Mouse (Mus musculus) cerebellum, postnatal 36 days (tissue): ENCODE data around the gene Il18rap.
"Not testable (repeated sequence)": the region's sequence is repeated elsewhere in the genome, so short reads cannot be mapped to it uniquely, and the experiment has no call there.

Experiments
- DNase-seq, 2 experiments: peaks; one replicate each; pipeline ENCODE4 v3.0.0; 2021 to 2022; ENCODE audit warnings: mixed read lengths in 2 of 2

Il18rap gene

DNA sequence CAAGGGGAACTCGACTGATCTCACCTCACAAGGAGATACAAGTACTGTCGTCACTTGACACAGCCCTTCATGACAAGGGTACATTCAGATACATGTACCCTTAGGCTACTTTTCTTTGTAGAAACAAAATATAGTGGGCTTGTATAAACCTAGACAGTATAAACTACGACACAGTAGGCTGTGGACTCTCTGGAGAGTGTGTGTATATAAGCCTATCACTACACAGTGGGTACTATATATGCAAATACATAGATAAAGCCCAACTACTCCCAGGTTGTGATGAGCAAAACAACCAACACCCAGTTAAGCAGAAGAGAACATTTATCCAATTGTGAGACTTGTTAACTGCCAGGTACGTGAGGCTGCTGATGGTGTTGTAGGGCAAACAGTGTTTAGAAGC is 31.5 kb downstream of the Il18rap start:
- no peak for DNase-seq

DNA sequence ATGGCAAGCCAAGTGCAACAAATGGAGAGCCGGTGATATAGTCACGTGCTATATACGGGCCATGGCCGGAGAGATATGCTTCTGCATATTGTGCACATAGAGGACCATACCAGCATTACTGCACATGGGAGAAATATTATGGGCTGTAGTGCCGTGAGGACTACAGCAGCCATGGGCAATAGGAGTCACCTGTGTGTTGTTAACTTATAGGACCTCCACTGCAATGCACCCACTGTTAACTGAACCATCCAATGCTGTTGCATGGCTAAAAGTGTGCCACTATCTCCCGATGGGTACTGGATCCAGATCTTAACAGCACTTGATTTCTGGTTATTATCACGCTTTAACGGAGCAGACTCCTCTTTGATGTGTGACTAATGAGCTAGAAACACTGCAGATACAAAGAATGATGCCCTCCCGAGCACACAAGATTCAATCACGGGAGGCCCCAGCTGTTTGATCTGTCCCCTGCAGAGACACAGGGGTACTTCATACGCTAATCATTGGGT is 32.0 kb downstream of the Il18rap start:
- DNase-seq, result no peak

DNA sequence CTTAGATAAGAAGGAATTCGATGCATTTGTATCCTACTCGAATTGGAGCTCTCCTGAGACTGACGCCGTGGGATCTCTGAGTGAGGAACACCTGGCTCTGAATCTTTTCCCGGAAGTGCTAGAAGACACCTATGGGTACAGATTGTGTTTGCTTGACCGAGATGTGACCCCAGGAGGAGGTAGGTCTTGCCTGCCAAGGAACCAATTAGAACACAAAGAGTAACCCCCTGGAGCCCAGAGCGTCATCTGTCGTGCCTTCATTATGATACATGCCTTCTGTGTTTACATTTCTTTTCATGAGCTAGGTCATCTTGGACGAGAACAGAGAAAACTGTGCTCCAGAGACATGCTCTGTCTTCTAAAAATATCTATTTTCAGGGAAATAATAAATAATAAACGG is 32.6 kb downstream of the Il18rap start:
- no peak for DNase-seq

GRCm38 (mm10) chr1:40569374-40569773 is 54.2 kb downstream of the Il18rap start:
- no peak for DNase-seq

- peak; percentile 9 to 30 for DNase-seq
Observed at GRCm38 (mm10) chr1:40579784-40580183, 64.6 kb downstream of the Il18rap start, which contains the start of gene Slc9a4. Slc9a4 (plus strand) TSS chr1:40580081.

- no peak for DNase-seq
Observed at GRCm38 (mm10) chr1:40580269-40580668, 65.1 kb downstream of the Il18rap start.

DNA sequence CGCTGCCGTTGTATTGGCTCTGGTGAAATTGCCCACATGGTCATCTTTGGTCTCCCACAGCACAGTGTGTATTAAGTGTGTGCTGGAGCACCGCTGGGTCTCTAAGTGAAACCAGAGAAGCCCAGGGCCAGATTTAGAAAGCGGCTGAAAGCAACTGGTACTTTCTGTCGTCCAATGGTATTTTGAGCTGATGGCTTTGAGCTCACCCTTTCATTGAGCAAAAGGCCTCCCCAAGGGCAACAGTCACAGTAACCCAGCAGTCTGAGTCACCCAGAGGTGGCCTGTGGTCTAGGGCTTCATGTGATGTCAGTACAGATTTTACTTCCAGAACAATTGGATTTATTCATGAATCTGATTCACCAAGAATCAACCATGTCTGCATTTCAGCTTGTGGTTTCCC is 71.6 kb downstream of the Il18rap start:
- no peak for DNase-seq

- no peak for DNase-seq
Observed at GRCm38 (mm10) chr1:40590931-40591330, 75.8 kb downstream of the Il18rap start.

- no peak for DNase-seq
Observed at GRCm38 (mm10) chr1:40597822-40598221, 82.7 kb downstream of the Il18rap start.

DNA sequence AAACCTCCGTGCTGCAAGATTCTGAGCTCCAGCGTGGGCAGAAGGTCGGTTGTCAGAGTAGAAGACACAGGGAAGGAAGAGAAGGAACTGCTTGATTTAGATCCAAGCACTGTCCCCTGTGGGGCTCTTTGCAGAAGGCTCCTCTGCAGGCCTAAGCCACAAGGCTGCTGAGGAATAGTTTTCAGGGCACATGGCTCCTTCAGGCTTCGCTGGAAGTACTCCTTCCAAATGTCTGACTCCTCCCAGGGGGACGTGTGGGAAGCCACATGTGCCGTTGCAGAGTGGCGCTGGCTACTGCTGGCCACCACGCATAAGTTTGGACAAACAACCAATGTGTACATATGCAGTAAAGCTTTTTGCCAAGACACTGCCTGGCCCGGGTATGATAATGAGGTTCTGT is 84.5 kb downstream of the Il18rap start:
- not testable (repeated sequence) for DNase-seq

- no peak for DNase-seq
Observed at GRCm38 (mm10) chr1:40600394-40601327, 85.5 kb downstream of the Il18rap start.
